Mouse (Mus musculus) ES-E14 (cell line): ENCODE data around the gene Tbkbp1.

Experiments used
- HCFC1 ChIP-seq: IDR thresholded peaks from 2 replicates; pipeline ENCODE4 v1.6.1; 2012; ENCODE audit warnings: low read length, inconsistent platforms, borderline replicate concordance; ENCODE audit not compliant: insufficient read depth
- ZC3H11A ChIP-seq: IDR thresholded peaks from 2 replicates; pipeline ENCODE4 v1.6.1; 2012; ENCODE audit warnings: low read depth, mild to moderate bottlenecking, inconsistent platforms, low read length, borderline replicate concordance
- ZNF384 ChIP-seq: IDR thresholded peaks from 2 replicates; pipeline ENCODE4 v1.6.1; 2012; ENCODE audit warnings: low read depth, low read length, inconsistent platforms

GRCm38 (mm10) chr11:97114671-97115601, 36.4 kb downstream of the Tbkbp1 start, which contains the start of gene Tbx21:
- TF ChIP-seq HCFC1 (no peak), ZC3H11A (no peak), ZNF384 (no peak)
